Mouse (Mus musculus) heart, adult 2 months (tissue): ENCODE data around the gene Cd59b. TPM values are rescaled to one million over a fixed set of nuclear protein-coding genes. Genes with fewer than 3 reads are reported as not detected.
"Not testable (repeated sequence)": the region's sequence is repeated elsewhere in the genome, so short reads cannot be mapped to it uniquely, and the experiment has no call there.

ENCODE experiments used
- DNase-seq, 2 experiments: peaks; one replicate each; pipeline ENCODE4 v3.0.0; 2021
- H3K27ac ChIP-seq: fragments of 200-600 bp; 2 replicates; pipeline ENCODE4 v1.8.1; 2022
- H3K27me3 ChIP-seq: fragments of 200-500 bp; 2 replicates; pipeline ENCODE4 v1.6.1; 2012; ENCODE audit warnings: mild to moderate bottlenecking, low read length, inconsistent platforms, mixed read lengths; ENCODE audit not compliant: control insufficient read depth, insufficient read depth
- H3K36me3 ChIP-seq: fragments of 200-500 bp; 2 replicates; pipeline ENCODE4 v1.6.1; 2012; ENCODE audit warnings: low read length, inconsistent platforms; ENCODE audit not compliant: control insufficient read depth, insufficient read depth
- H3K4me1 ChIP-seq: fragments of 200-500 bp; 2 replicates; pipeline ENCODE4 v1.6.1; 2011; ENCODE audit warnings: low read length; ENCODE audit not compliant: control insufficient read depth, insufficient read depth
- H3K4me3 ChIP-seq: fragments of 200-600 bp; 2 replicates; pipeline ENCODE4 v1.8.1; 2022
- H3K79me2 ChIP-seq: fragments of 200-500 bp; replicated peaks from 2 replicates; pipeline ENCODE4 v1.6.1; 2012; ENCODE audit warnings: mild to moderate bottlenecking, inconsistent platforms, low read length, moderate library complexity, mixed read lengths; ENCODE audit not compliant: control insufficient read depth, insufficient read depth
- H3K9ac ChIP-seq: fragments of 200-500 bp; 2 replicates; pipeline ENCODE4 v1.6.1; 2012; ENCODE audit warnings: low read depth, mild to moderate bottlenecking, control low read depth, inconsistent platforms, low read length, mixed read lengths
- CTCF ChIP-seq: fragments of 200-600 bp; IDR thresholded peaks from 2 replicates; pipeline ENCODE4 v1.8.1; 2022; ENCODE audit warnings: antibody characterized with exemption, mild to moderate bottlenecking, moderate library complexity
- EP300 ChIP-seq: fragments of 200-500 bp; IDR thresholded peaks from 2 replicates; pipeline ENCODE4 v1.6.1; 2011; ENCODE audit warnings: low read depth, low read length, control low read depth; ENCODE audit not compliant: insufficient read depth
- POLR2A ChIP-seq: fragments of 200-500 bp; IDR thresholded peaks from 2 replicates; pipeline ENCODE4 v1.6.1; 2011; ENCODE audit warnings: mild to moderate bottlenecking, low read depth, low read length, control low read depth; ENCODE audit not compliant: insufficient read depth
- WGBS: fragments of 180-500 bp; shearing (Covaris S2); methylation state at CpG from one replicate; pipeline ENCODE4 v1.1.7; 2018; 5-methylcytosine and 5-hydroxymethylcytosine counted together
- intact Hi-C: fragments of 180-260 bp; cut with DNase I; formaldehyde crosslinking; loops from one replicate; pipeline ENCODE4 v1.15.1; 2025
- polyA plus RNA-seq: library from polyadenylated mRNA; depleted of rRNA; stranded (reverse); fragments of >200 nt; gene quantifications from 2 replicates; pipeline ENCODE4 v1.2.3, GENCODE M21; 2012
- total RNA-seq, 2 experiments: library from RNA; stranded (reverse); gene quantifications; 2 replicates each; pipeline ENCODE4 v1.2.3; 2021

Gene Cd59b
- total and polyA plus RNA-seq, 3 experiments: 3.1 to 6.9 (median 3.3) TPM

- no peak overlapping the region for H3K27ac ChIP-seq
- no peaks in the 10 kb centered on the region; the same call in 1 of the 2 replicates for H3K79me2 ChIP-seq
- no peaks in the 10 kb centered on the region for H3K27me3 ChIP-seq
- intact Hi-C loops: no loop called here
- TF ChIP-seq CTCF: no peak
- TF ChIP-seq POLR2A: no peak
- no peak for TF ChIP-seq EP300
- no peak overlapping the region for H3K4me3 ChIP-seq
- peaks cover 2% of the 10 kb centered on the region for H3K36me3 ChIP-seq
- H3K9ac ChIP-seq: no peak overlapping the region
- H3K4me1 ChIP-seq: peaks cover 3% of the 10 kb centered on the region; the same call in 1 of the 2 replicates
- WGBS: 49% methylated on average over 2 of the region's 2 CpGs
- DNase-seq: no peak
Observed at GRCm38 (mm10) chr2:104109528-104109927, 39.9 kb downstream of the Cd59b start.

GRCm38 (mm10) chr2:104110031-104110430 is 40.4 kb downstream of the Cd59b start:
- H3K79me2 ChIP-seq: no peaks in the 10 kb centered on the region; the same call in 1 of the 2 replicates
- WGBS: 67% methylated on average over 4 of the region's 4 CpGs
- TF ChIP-seq EP300: no peak
- TF ChIP-seq POLR2A: no peak
- intact Hi-C loops: no loop called here
- peaks cover 3% of the 10 kb centered on the region; the same call in 1 of the 2 replicates for H3K4me1 ChIP-seq
- no peak overlapping the region for H3K27ac ChIP-seq
- H3K36me3 ChIP-seq: peaks cover 2% of the 10 kb centered on the region
- no peak overlapping the region for H3K9ac ChIP-seq
- H3K4me3 ChIP-seq: no peak overlapping the region
- DNase-seq: no peak
- H3K27me3 ChIP-seq: no peaks in the 10 kb centered on the region

- H3K27me3 ChIP-seq, H3K27ac ChIP-seq, H3K9ac ChIP-seq, intact Hi-C loops, DNase-seq, H3K4me3 ChIP-seq, H3K79me2 ChIP-seq, H3K4me1 ChIP-seq, H3K36me3 ChIP-seq: not testable (repeated sequence)
- WGBS: no CpG with 5 or more reads among the region's 1 CpGs
Observed at GRCm38 (mm10) chr2:104111170-104111797, 41.6 kb downstream of the Cd59b start.

GRCm38 (mm10) chr2:104113563-104113962 is 43.9 kb downstream of the Cd59b start:
- H3K79me2 ChIP-seq, H3K9ac ChIP-seq, H3K4me1 ChIP-seq, H3K27me3 ChIP-seq, DNase-seq, H3K4me3 ChIP-seq, H3K36me3 ChIP-seq, H3K27ac ChIP-seq, intact Hi-C loops: not testable (repeated sequence)

- no peaks in the 10 kb centered on the region for H3K79me2 ChIP-seq
- WGBS: 68% methylated on average over 3 of the region's 3 CpGs
- no peak overlapping the region for H3K9ac ChIP-seq
- H3K27me3 ChIP-seq: no peaks in the 10 kb centered on the region
- no peaks in the 10 kb centered on the region for H3K4me1 ChIP-seq
- intact Hi-C loops: no loop called here
- DNase-seq: no peak
- H3K27ac ChIP-seq: no peak overlapping the region
- no peak overlapping the region for H3K4me3 ChIP-seq
- no peaks in the 10 kb centered on the region; the same call in none of the 2 replicates for H3K36me3 ChIP-seq
- TF ChIP-seq EP300 (no peak), CTCF (no peak), POLR2A (no peak)
Observed at GRCm38 (mm10) chr2:104114898-104115297, 45.2 kb downstream of the Cd59b start.

- H3K4me3 ChIP-seq, H3K4me1 ChIP-seq, DNase-seq, H3K79me2 ChIP-seq, H3K27me3 ChIP-seq, intact Hi-C loops, H3K36me3 ChIP-seq, H3K27ac ChIP-seq, H3K9ac ChIP-seq: not testable (repeated sequence)
Observed at GRCm38 (mm10) chr2:104117173-104117572, 47.5 kb downstream of the Cd59b start.
